In the genomic region with DNA sequence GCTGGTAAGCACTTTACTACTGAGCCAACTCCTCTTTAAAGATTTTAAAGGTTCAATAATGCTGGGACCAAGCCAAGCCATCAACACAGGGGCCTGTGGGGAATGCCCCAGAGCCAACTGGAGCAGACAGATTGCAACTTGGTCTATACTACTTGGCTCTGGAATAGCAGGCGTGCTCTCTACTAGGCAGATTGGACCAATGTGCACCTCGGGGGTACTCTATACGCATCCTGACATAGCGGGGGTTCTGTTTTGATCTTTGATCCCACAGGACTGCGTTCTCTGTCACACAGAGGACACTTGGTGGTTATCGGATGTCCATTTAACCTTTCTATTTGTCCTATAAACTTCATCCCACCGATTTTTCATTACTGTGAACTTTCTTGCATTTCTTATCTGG, we compare ENCODE assay signal across 7 mouse cellular contexts. TPM values are rescaled to one million over a fixed set of nuclear protein-coding genes. Genes with fewer than 3 reads are reported as not detected.
DNase-seq lines count a peak whose midpoint lies in the region; ATAC-seq and TF ChIP-seq lines count a peak whose summit lies in the region.

No protein-coding gene starts in this region.

- no peaks in the 10 kb centered on the region for H3K9me3 ChIP-seq in lung, postnatal 0 days (ENCODE audit: low read length)
- no peaks in the 10 kb centered on the region for H3K9me3 ChIP-seq in forebrain, postnatal 0 days (ENCODE audit: low read length)
- no peaks in the 10 kb centered on the region for H3K9me3 ChIP-seq in liver, embryonic 13.5 days (replicated peaks)
- no peaks in the 10 kb centered on the region for H3K9me3 ChIP-seq in stomach, postnatal 0 days (ENCODE audit: control insufficient read depth, low read length)

- peak overlapping the region; percentile 93; the same call in 1 of the 2 replicates for H3K4me2 ChIP-seq in lung, postnatal 0 days (replicated peaks; ENCODE audit: low read depth, low read length)
- peak overlapping the region; percentile 91; the same call in 1 of the 2 replicates for H3K4me2 ChIP-seq in forebrain, postnatal 0 days (ENCODE audit: low read depth)
- H3K4me2 ChIP-seq in liver, embryonic 13.5 days = peak overlapping the region; percentile 69; the same call in 1 of the 2 replicates
- H3K4me2 ChIP-seq in stomach, postnatal 0 days (replicated peaks; ENCODE audit: low read depth) = peak overlapping the region; percentile 70

- no peaks in the 10 kb centered on the region for H3K36me3 ChIP-seq in lung, postnatal 0 days (ENCODE audit: insufficient read depth, low read length)
- H3K36me3 ChIP-seq in forebrain, postnatal 0 days (ENCODE audit: insufficient read depth) = no peaks in the 10 kb centered on the region
- H3K36me3 ChIP-seq in liver, embryonic 13.5 days = no peaks in the 10 kb centered on the region
- no peaks in the 10 kb centered on the region for H3K36me3 ChIP-seq in stomach, postnatal 0 days (ENCODE audit: control insufficient read depth, insufficient read depth, low read length)

- TF ChIP-seq EP300 in lung, postnatal 0 days (IDR thresholded peaks at IDR 0.05) = no peak
- no peak for TF ChIP-seq EP300 in stomach, postnatal 0 days (optimal IDR thresholded peaks at IDR 0.05)

- no peak for TF ChIP-seq CTCF in lung, postnatal 0 days (IDR thresholded peaks at IDR 0.05)
- no peak for TF ChIP-seq CTCF in forebrain, postnatal 0 days (IDR thresholded peaks at IDR 0.05; ENCODE audit: low read depth)
- no peak for TF ChIP-seq CTCF in stomach, postnatal 0 days (IDR thresholded peaks at IDR 0.05; ENCODE audit: low read depth)

- H3K27ac ChIP-seq in lung, postnatal 0 days (ENCODE audit: low read length) = no peak overlapping the region
- no peak overlapping the region for H3K27ac ChIP-seq in forebrain, postnatal 0 days (ENCODE audit: low read depth, low read length)
- H3K27ac ChIP-seq in liver, embryonic 13.5 days = no peak overlapping the region
- no peak overlapping the region for H3K27ac ChIP-seq in stomach, postnatal 0 days (replicated peaks)

- H3K4me3 ChIP-seq in lung, postnatal 0 days (ENCODE audit: low read depth, low read length) = peak overlapping the region; percentile 58; the same call in 1 of the 2 replicates
- peak overlapping the region; percentile 66 for H3K4me3 ChIP-seq in forebrain, postnatal 0 days (ENCODE audit: low read depth, low read length)
- H3K4me3 ChIP-seq in liver, embryonic 13.5 days (replicated peaks) = 0 out of 2 replicates have a peak overlapping the region, but pooled peaks have one; percentile 60
- peak overlapping the region; percentile 59 for H3K4me3 ChIP-seq in stomach, postnatal 0 days (ENCODE audit: low read depth, low read length)

- no peak overlapping the region for H3K9ac ChIP-seq in lung, postnatal 0 days (replicated peaks; ENCODE audit: low read depth)
- H3K9ac ChIP-seq in forebrain, postnatal 0 days = no peak overlapping the region
- H3K9ac ChIP-seq in liver, embryonic 13.5 days = no peak overlapping the region
- H3K9ac ChIP-seq in stomach, postnatal 0 days (ENCODE audit: low read length) = no peak overlapping the region

- H3K4me1 ChIP-seq in lung, postnatal 0 days (ENCODE audit: insufficient read depth, low read depth, low read length) = no peaks in the 10 kb centered on the region
- H3K4me1 ChIP-seq in forebrain, postnatal 0 days (ENCODE audit: insufficient read depth) = no peaks in the 10 kb centered on the region
- no peaks in the 10 kb centered on the region for H3K4me1 ChIP-seq in liver, embryonic 13.5 days (replicated peaks)
- H3K4me1 ChIP-seq in stomach, postnatal 0 days (replicated peaks; ENCODE audit: control insufficient read depth, insufficient read depth) = no peaks in the 10 kb centered on the region

- 32% methylated on average over 7 of the region's 7 CpGs for WGBS in lung, postnatal 0 days
- 18% methylated on average over 7 of the region's 7 CpGs for WGBS in forebrain, postnatal 0 days
- 23% methylated on average over 7 of the region's 7 CpGs for WGBS in liver, embryonic 13.5 days (ENCODE audit: insufficient replicate concordance)
- 32% methylated on average over 7 of the region's 7 CpGs for WGBS in stomach, postnatal 0 days

- no peak for DNase-seq in lung, postnatal 0 days (ENCODE audit: low spot score)
- no peak for DNase-seq in lung, postnatal 14 days
- DNase-seq in forebrain, postnatal 0 days = no peak
- DNase-seq in liver, embryonic 13.5 days = no peak
- DNase-seq in stomach, postnatal 0 days (ENCODE audit: low spot score) = no peak
- DNase-seq in left cerebral cortex, adult 9 months (ENCODE audit: low spot score in 2 of 2) = no peak
- no peak for DNase-seq in cerebellum, adult 11-12 months

- peaks cover 24% of the 10 kb centered on the region for H3K27me3 ChIP-seq in lung, postnatal 0 days (replicated peaks; ENCODE audit: insufficient read depth, low read length)
- peaks cover 11% of the 10 kb centered on the region for H3K27me3 ChIP-seq in forebrain, postnatal 0 days (ENCODE audit: insufficient read depth, low read length)
- H3K27me3 ChIP-seq in liver, embryonic 13.5 days = peaks cover 48% of the 10 kb centered on the region
- peaks cover 12% of the 10 kb centered on the region; the same call in 1 of the 2 replicates for H3K27me3 ChIP-seq in stomach, postnatal 0 days (ENCODE audit: control insufficient read depth, insufficient read depth, low read length)

- ATAC-seq in lung, postnatal 0 days = no peak
- ATAC-seq in forebrain, postnatal 0 days = peak; percentile 18; the same call in 1 of the 2 replicates
- no peak for ATAC-seq in liver, embryonic 13.5 days (ENCODE audit: low read depth)
- no peak for ATAC-seq in stomach, postnatal 0 days (ENCODE audit: low FRiP score, low TSS enrichment)

RNA-seq across cellular contexts. Expression of a gene that starts 0.6 kb away (rescaled TPM):
- polyA plus RNA-seq in lung, postnatal 0 days (2015; fragmentation: Nextera tagmentation; extraction: Ambion mirVana) = 0.47 and 0.67 TPM in 2 replicates
- 0.62 and 1.1 TPM in 2 replicates for total RNA-seq in forebrain, postnatal 0 days (2014; rRNA removed)
- polyA plus RNA-seq in forebrain, postnatal 0 days (2015; fragmentation: Nextera tagmentation; extraction: Ambion mirVana) = 0.34 and 0.52 TPM in 2 replicates
- 0.16 and 0.22 TPM in 2 replicates for polyA plus RNA-seq in liver, embryonic 13.5 days (2015; fragmentation: Nextera tagmentation; extraction: Ambion mirVana)
- polyA plus RNA-seq in stomach, postnatal 0 days (2015; fragmentation: Nextera tagmentation; extraction: Ambion mirVana) = 5.3 TPM in 2 replicates
